Mouse (Mus musculus) myocyte (in vitro differentiated cells): ENCODE results near the gene Kcnq1.

Experiments
- POLR2A ChIP-seq: IDR thresholded peaks from one replicate; pipeline ENCODE4 v1.6.1; 2011; ENCODE audit warnings: low read depth, mild to moderate bottlenecking, control low read depth, moderate library complexity; ENCODE audit not compliant: insufficient read length
- POLR2AphosphoS2 ChIP-seq: IDR thresholded peaks from one replicate; pipeline ENCODE4 v1.6.1; 2011; ENCODE audit warnings: low read depth, control low read depth; ENCODE audit not compliant: insufficient read length
- TCF12 ChIP-seq: IDR thresholded peaks from one replicate; pipeline ENCODE4 v1.6.1; 2011; ENCODE audit warnings: mild to moderate bottlenecking, control low read depth; ENCODE audit not compliant: poor library complexity, insufficient read depth, severe bottlenecking

DNA sequence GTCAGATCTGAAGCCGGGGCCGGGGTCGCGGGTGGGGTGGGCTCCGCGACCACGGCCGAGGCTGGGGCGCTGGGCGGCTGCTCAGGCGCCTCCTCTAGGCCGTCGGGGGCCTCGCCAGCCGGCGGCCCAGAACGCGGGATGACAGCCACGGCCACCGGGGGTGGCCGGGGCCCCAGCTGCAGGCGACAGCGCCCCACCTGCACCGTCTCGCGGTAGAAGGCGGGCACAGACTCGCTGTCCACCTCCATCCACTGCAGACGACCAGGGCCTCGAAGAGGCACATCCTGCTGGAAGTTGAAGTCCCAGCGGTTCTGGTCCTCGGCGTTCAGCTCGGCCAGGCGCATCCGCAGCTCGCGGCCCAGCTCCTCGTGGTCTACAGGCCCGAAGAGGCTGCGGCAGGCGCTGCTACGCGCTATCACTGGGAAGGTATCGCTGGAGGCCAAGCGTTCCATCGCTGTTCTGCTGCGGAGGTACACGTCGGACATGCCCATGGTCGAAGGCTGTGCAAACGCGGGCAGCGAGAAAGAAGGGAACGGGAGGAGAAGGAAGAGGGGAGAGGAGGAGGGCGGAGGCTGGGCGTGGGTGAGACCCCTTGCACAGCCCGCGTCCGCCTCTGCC is 354.2 kb downstream of the Kcnq1 start:
- TF ChIP-seq POLR2AphosphoS2: no peak
- no peak for TF ChIP-seq POLR2A
- TF ChIP-seq TCF12: no peak
